Mouse (Mus musculus) heart, embryonic 14.5 days (tissue): ENCODE measurements at regions not wholly inside any gene's neighbourhood (a gene's known extent, or its start where the extent isn't known, plus 50 kb on each side); places are given as distances from the start of the nearest gene placed in this dataset.

Experiments
- ATAC-seq: fragments of 200-750 bp; cut with Nextera tagmentation; 2 replicates; pipeline ENCODE4 v1.8.0; 2017; ENCODE audit warnings: low read depth, moderate TSS enrichment; ENCODE audit not compliant: insufficient number of reproducible peaks, insufficient read depth, low FRiP score
- H3K27ac ChIP-seq, 2 experiments: fragments of 200-500 bp in 1 of 2; fragments of 300-500 bp in 1 of 2; sonication (generic) in 1 of 2; replicated peaks in 1 of 2; 2 replicates each; pipeline ENCODE4 v1.5.1; 2012 to 2014; ENCODE audit warnings: low read depth in 2 of 2, low read length in 2 of 2, control low read depth in 1 of 2, mild to moderate bottlenecking in 1 of 2, mixed read lengths in 1 of 2; ENCODE audit not compliant: control insufficient read depth in 1 of 2, insufficient read depth in 1 of 2
- H3K27me3 ChIP-seq: fragments of 300-500 bp; sonication (generic); 2 replicates; pipeline ENCODE4 v1.6.1; 2014; ENCODE audit warnings: mild to moderate bottlenecking, low read length, control low read depth; ENCODE audit not compliant: control insufficient read depth, insufficient read depth
- H3K36me3 ChIP-seq: fragments of 300-500 bp; sonication (generic); 2 replicates; pipeline ENCODE4 v1.6.1; 2014; ENCODE audit warnings: mild to moderate bottlenecking, control low read depth, low read length, mixed read lengths; ENCODE audit not compliant: control insufficient read depth, insufficient read depth
- H3K4me1 ChIP-seq, 2 experiments: fragments of 200-500 bp in 1 of 2; fragments of 300-500 bp in 1 of 2; sonication (generic) in 1 of 2; 2 replicates each; pipeline ENCODE4 v1.6.1; 2012 to 2014; ENCODE audit warnings: low read length in 2 of 2, control low read depth in 1 of 2, mixed read lengths in 1 of 2; ENCODE audit not compliant: control insufficient read depth in 2 of 2, insufficient read depth in 2 of 2
- H3K4me2 ChIP-seq: fragments of 300-500 bp; sonication (generic); 2 replicates; pipeline ENCODE4 v1.6.1; 2014; ENCODE audit warnings: mild to moderate bottlenecking, low read length
- H3K4me3 ChIP-seq, 2 experiments: fragments of 200-500 bp in 1 of 2; fragments of 300-500 bp in 1 of 2; sonication (generic) in 1 of 2; 2 replicates each; pipeline ENCODE4 v1.5.1; 2012 to 2014; ENCODE audit warnings: low read length in 2 of 2, mild to moderate bottlenecking in 2 of 2, control low read depth in 1 of 2, low read depth in 1 of 2, moderate library complexity in 1 of 2; ENCODE audit not compliant: control insufficient read depth in 1 of 2, insufficient read depth in 1 of 2
- H3K9ac ChIP-seq: fragments of 300-500 bp; sonication (generic); 2 replicates; pipeline ENCODE4 v1.6.1; 2014; ENCODE audit warnings: mild to moderate bottlenecking, low read length
- H3K9me3 ChIP-seq: fragments of 300-500 bp; sonication (generic); 2 replicates; pipeline ENCODE4 v1.6.1; 2016; ENCODE audit warnings: low read length, control low read depth; ENCODE audit not compliant: control insufficient read depth
- WGBS: fragments of 180-500 bp; shearing (Covaris S2); extraction: QIAGEN DNeasy Blood & Tissue Kit; methylation state at CpG from one replicate; pipeline ENCODE4 v1.1.7; 2014; 5-methylcytosine and 5-hydroxymethylcytosine counted together

DNA sequence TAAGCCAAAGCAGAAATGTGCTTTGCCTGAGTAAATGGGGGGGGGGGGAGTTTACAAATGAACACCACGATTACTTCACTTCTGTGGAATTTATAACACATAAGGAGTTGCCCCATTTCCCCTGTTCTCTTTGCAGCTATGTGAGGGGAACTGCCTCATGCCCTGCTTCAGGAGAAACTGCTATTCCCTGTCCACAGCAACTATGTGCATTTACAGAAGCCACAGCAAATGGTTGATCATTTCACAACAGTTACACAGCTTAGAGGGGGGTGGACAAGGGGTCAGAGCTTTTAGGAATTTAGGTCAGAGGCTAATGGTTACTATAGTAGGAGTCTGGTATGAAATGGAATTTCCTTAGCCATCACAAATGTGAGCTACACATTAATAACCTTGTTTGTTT lies 65.4 kb upstream of the Ifngr1 start:
- no peaks in the 10 kb centered on the region for H3K27me3 ChIP-seq
- H3K9ac ChIP-seq, result no peak overlapping the region
- H3K27ac ChIP-seq, result no peak overlapping the region
- ATAC-seq, result no peak
- no peaks in the 10 kb centered on the region for H3K36me3 ChIP-seq
- H3K4me1 ChIP-seq, result no peaks in the 10 kb centered on the region
- H3K4me3 ChIP-seq, result no peak overlapping the region
- no peaks in the 10 kb centered on the region for H3K9me3 ChIP-seq
- H3K4me2 ChIP-seq, result no peak overlapping the region
- 29% methylated on average over 1 of the region's 1 CpGs for WGBS

- Histone ChIP-seq H3K9ac (no peak overlapping the region), H3K4me1 (no peaks in the 10 kb centered on the region), H3K4me2 (no peak overlapping the region), H3K4me3 (no peak overlapping the region), H3K27ac (no peak overlapping the region), H3K36me3 (no peaks in the 10 kb centered on the region), H3K9me3 (no peaks in the 10 kb centered on the region), H3K27me3 (no peaks in the 10 kb centered on the region)
- no peak for ATAC-seq
- WGBS, result 85% methylated on average over 5 of the region's 5 CpGs
Measured at GRCm38 (mm10) chr10:19529655-19530054, 62.1 kb upstream of the Ifngr1 start.

GRCm38 (mm10) chr10:19530056-19530455 lies 61.7 kb upstream of the Ifngr1 start:
- Histone ChIP-seq H3K9me3 (no peaks in the 10 kb centered on the region), H3K27me3 (no peaks in the 10 kb centered on the region), H3K9ac (no peak overlapping the region), H3K36me3 (no peaks in the 10 kb centered on the region), H3K4me3 (no peak overlapping the region), H3K27ac (no peak overlapping the region), H3K4me1 (no peaks in the 10 kb centered on the region), H3K4me2 (no peak overlapping the region)
- WGBS, result 86% methylated on average over 6 of the region's 6 CpGs
- ATAC-seq, result no peak

- H3K27ac ChIP-seq, result no peak overlapping the region
- no peak overlapping the region for H3K4me3 ChIP-seq
- no peaks in the 10 kb centered on the region for H3K9me3 ChIP-seq
- 24% methylated on average over 1 of the region's 1 CpGs for WGBS
- H3K9ac ChIP-seq, result no peak overlapping the region
- H3K4me2 ChIP-seq, result no peak overlapping the region
- H3K36me3 ChIP-seq, result no peaks in the 10 kb centered on the region
- H3K4me1 ChIP-seq, result no peaks in the 10 kb centered on the region
- no peaks in the 10 kb centered on the region for H3K27me3 ChIP-seq
- ATAC-seq, result no peak
Measured at GRCm38 (mm10) chr10:19531452-19531851, 60.3 kb upstream of the Ifngr1 start.

DNA sequence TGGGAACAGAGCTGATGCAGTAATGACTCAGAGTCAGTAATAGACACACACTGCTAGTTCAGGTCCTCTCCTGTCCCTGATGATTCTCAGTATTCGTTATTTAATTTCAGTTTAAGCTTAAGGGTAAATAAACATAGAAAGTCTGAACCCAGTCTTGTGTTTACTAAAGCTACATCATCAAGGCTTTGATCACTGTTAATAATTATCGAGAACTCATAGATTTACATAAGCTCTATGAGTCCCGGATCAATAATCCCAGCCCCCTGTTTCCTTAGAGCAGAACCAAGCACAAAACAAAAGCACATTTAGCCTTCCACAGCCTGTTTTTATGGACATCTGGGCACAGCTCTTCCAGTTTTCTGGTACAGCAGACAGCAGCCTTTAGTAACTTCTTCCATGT lies 59.0 kb upstream of the Ifngr1 start:
- no peaks in the 10 kb centered on the region for H3K4me1 ChIP-seq
- H3K27me3 ChIP-seq, result no peaks in the 10 kb centered on the region
- H3K4me2 ChIP-seq, result no peak overlapping the region
- H3K27ac ChIP-seq, result no peak overlapping the region
- no peak for ATAC-seq
- no peaks in the 10 kb centered on the region for H3K9me3 ChIP-seq
- no peak overlapping the region for H3K9ac ChIP-seq
- WGBS, result 83% methylated on average over 3 of the region's 3 CpGs
- H3K36me3 ChIP-seq, result no peaks in the 10 kb centered on the region
- H3K4me3 ChIP-seq, result no peak overlapping the region

GRCm38 (mm10) chr10:19533846-19534245 lies 57.9 kb upstream of the Ifngr1 start:
- no peak overlapping the region for H3K27ac ChIP-seq
- 85% methylated on average over 1 of the region's 1 CpGs for WGBS
- ATAC-seq, result no peak
- no peaks in the 10 kb centered on the region for H3K27me3 ChIP-seq
- no peak overlapping the region for H3K4me2 ChIP-seq
- H3K36me3 ChIP-seq, result no peaks in the 10 kb centered on the region
- no peak overlapping the region for H3K9ac ChIP-seq
- no peak overlapping the region for H3K4me3 ChIP-seq
- no peaks in the 10 kb centered on the region for H3K4me1 ChIP-seq
- H3K9me3 ChIP-seq, result no peaks in the 10 kb centered on the region
